ENCODE assay signal across 10 mouse cellular contexts in genomic region chr12:102681590-102681989, GRCm38 (mm10). TPM values are rescaled to one million over a fixed set of nuclear protein-coding genes. Genes with fewer than 3 reads are reported as not detected.
DNase-seq lines count a peak whose midpoint lies in the region; ATAC-seq and TF ChIP-seq lines count a peak whose summit lies in the region.
"Had no signal": no experiment of that assay in that cellular context is flagged by ENCODE, and none has a peak within 500 bp of the region (broad histone marks: within the 10 kb centered on the region; RNA-seq: fewer than 3 reads in every experiment).

No protein-coding gene starts in this region.

- H3K27ac ChIP-seq in heart, embryonic 13.5 days (replicated peaks) = peak overlapping the region; percentile 44
- no peak overlapping the region for H3K27ac ChIP-seq in midbrain, postnatal 0 days (ENCODE audit: low read depth, low read length)
- H3K27ac ChIP-seq in midbrain, embryonic 15.5 days = no peak overlapping the region
- no peak overlapping the region for H3K27ac ChIP-seq in liver, embryonic 14.5 days
- H3K27ac ChIP-seq: limb, embryonic 15.5 days; neural tube, embryonic 13.5 days had no signal

- 71% methylated on average over 7 of the region's 7 CpGs for WGBS in heart, embryonic 13.5 days
- 77% methylated on average over 7 of the region's 7 CpGs for WGBS in midbrain, postnatal 0 days
- 81% methylated on average over 7 of the region's 7 CpGs for WGBS in midbrain, embryonic 15.5 days
- 62% methylated on average over 7 of the region's 7 CpGs for WGBS in liver, embryonic 14.5 days (ENCODE audit: insufficient replicate concordance)

- peaks cover 47% of the 10 kb centered on the region for H3K4me1 ChIP-seq in heart, embryonic 13.5 days
- peaks cover 21% of the 10 kb centered on the region for H3K4me1 ChIP-seq in midbrain, postnatal 0 days (ENCODE audit: insufficient read depth, low read length)
- H3K4me1 ChIP-seq in midbrain, embryonic 15.5 days = peaks cover 37% of the 10 kb centered on the region
- H3K4me1 ChIP-seq in liver, embryonic 14.5 days (replicated peaks; ENCODE audit: control insufficient read depth in 2 of 2, insufficient read depth in 2 of 2, low read length in 1 of 2) = peaks cover 0 to 8% of the 10 kb centered on the region in 2 experiments; a peak in 2 of 4 replicates

- no peaks in the 10 kb centered on the region for H3K27me3 ChIP-seq in heart, embryonic 13.5 days (replicated peaks)
- H3K27me3 ChIP-seq in midbrain, postnatal 0 days (ENCODE audit: insufficient read depth, low read length) = no peaks in the 10 kb centered on the region
- H3K27me3 ChIP-seq in midbrain, embryonic 15.5 days (replicated peaks) = no peaks in the 10 kb centered on the region
- H3K27me3 ChIP-seq in liver, embryonic 14.5 days (ENCODE audit: control insufficient read depth, insufficient read depth, low read length) = no peaks in the 10 kb centered on the region
- H3K27me3 ChIP-seq: limb, embryonic 15.5 days; neural tube, embryonic 13.5 days had no signal

- no peak overlapping the region for H3K4me2 ChIP-seq in heart, embryonic 13.5 days
- no peak overlapping the region for H3K4me2 ChIP-seq in midbrain, postnatal 0 days (ENCODE audit: low read depth, low read length, poor library complexity, severe bottlenecking)
- no peak overlapping the region for H3K4me2 ChIP-seq in midbrain, embryonic 15.5 days
- H3K4me2 ChIP-seq in liver, embryonic 14.5 days (ENCODE audit: low read depth) = no peak overlapping the region
- H3K4me2 ChIP-seq: limb, embryonic 15.5 days; neural tube, embryonic 13.5 days had no signal

- ATAC-seq in heart, embryonic 13.5 days (ENCODE audit: extremely low read depth, insufficient number of reproducible peaks, low FRiP score, low TSS enrichment) = no peak
- ATAC-seq in midbrain, postnatal 0 days (ENCODE audit: low FRiP score) = no peak
- ATAC-seq in midbrain, embryonic 15.5 days (replicated peaks) = no peak
- ATAC-seq in liver, embryonic 14.5 days (ENCODE audit: insufficient read depth) = no peak

- no peak overlapping the region for H3K4me3 ChIP-seq in heart, embryonic 13.5 days
- no peak overlapping the region for H3K4me3 ChIP-seq in midbrain, postnatal 0 days (ENCODE audit: low read depth, low read length)
- H3K4me3 ChIP-seq in midbrain, embryonic 15.5 days = no peak overlapping the region
- no peak overlapping the region for H3K4me3 ChIP-seq in liver, embryonic 14.5 days (ENCODE audit: insufficient read depth in 1 of 2, low read depth in 2 of 2, low read length in 2 of 2)
- H3K4me3 ChIP-seq: limb, embryonic 15.5 days; neural tube, embryonic 13.5 days had no signal

- no peak for TF ChIP-seq EP300 in liver, embryonic 14.5 days (IDR thresholded peaks at IDR 0.05; ENCODE audit: low read depth)

- no peak overlapping the region for H3K9ac ChIP-seq in heart, embryonic 13.5 days
- no peak overlapping the region for H3K9ac ChIP-seq in midbrain, postnatal 0 days (replicated peaks; ENCODE audit: low read length, poor library complexity, severe bottlenecking)
- no peak overlapping the region for H3K9ac ChIP-seq in midbrain, embryonic 15.5 days
- no peak overlapping the region for H3K9ac ChIP-seq in liver, embryonic 14.5 days (replicated peaks)
- H3K9ac ChIP-seq: limb, embryonic 15.5 days; neural tube, embryonic 13.5 days had no signal

- no peak for DNase-seq in heart, adult 11 months
- no peak for DNase-seq in midbrain, postnatal 0 days (ENCODE audit: low spot score)
- no peak for DNase-seq in liver, embryonic 14.5 days (ENCODE audit: low read depth in 3 of 3, low spot score in 3 of 3)
- peak; percentile 94 for DNase-seq in thymus, postnatal 4 days
- DNase-seq in layer of hippocampus, adult 11-12 months (ENCODE audit: low spot score) = no peak
- no peak for DNase-seq in left cerebral cortex, adult 8-10 months (ENCODE audit: low spot score in 2 of 2)

- TF ChIP-seq CTCF in midbrain, postnatal 0 days (IDR thresholded peaks at IDR 0.05) = peak; percentile 14; the same call in 1 of the 2 replicates
- TF ChIP-seq CTCF in liver, embryonic 14.5 days (IDR thresholded peaks at IDR 0.05; ENCODE audit: low read depth) = peak; percentile 71

- H3K9me3 ChIP-seq in heart, embryonic 13.5 days = no peaks in the 10 kb centered on the region
- no peaks in the 10 kb centered on the region for H3K9me3 ChIP-seq in midbrain, postnatal 0 days (ENCODE audit: low read length)
- no peaks in the 10 kb centered on the region for H3K9me3 ChIP-seq in midbrain, embryonic 15.5 days
- no peaks in the 10 kb centered on the region for H3K9me3 ChIP-seq in liver, embryonic 14.5 days (ENCODE audit: control insufficient read depth, low read length)
- H3K9me3 ChIP-seq: limb, embryonic 15.5 days; neural tube, embryonic 13.5 days had no signal

- no peaks in the 10 kb centered on the region for H3K36me3 ChIP-seq in heart, embryonic 13.5 days
- H3K36me3 ChIP-seq in midbrain, postnatal 0 days (ENCODE audit: insufficient read depth, low read length) = peaks cover 2% of the 10 kb centered on the region; the same call in 1 of the 2 replicates
- H3K36me3 ChIP-seq in midbrain, embryonic 15.5 days (replicated peaks) = no peaks in the 10 kb centered on the region
- no peaks in the 10 kb centered on the region for H3K36me3 ChIP-seq in liver, embryonic 14.5 days (replicated peaks; ENCODE audit: control insufficient read depth, insufficient read depth, low read depth)
- H3K36me3 ChIP-seq: limb, embryonic 15.5 days; neural tube, embryonic 13.5 days had no signal

RNA-seq across cellular contexts. Expression of gene Itpk1, which starts 23.1 kb away (rescaled TPM):
- 4.3 and 6.4 TPM in 2 replicates for polyA plus RNA-seq in heart, embryonic 13.5 days (2015; fragmentation: Nextera tagmentation; extraction: Ambion mirVana)
- 56.0 and 66.6 TPM in 2 replicates for total RNA-seq in midbrain, postnatal 0 days (2014; rRNA removed)
- 39.0 and 40.3 TPM in 2 replicates for polyA plus RNA-seq in midbrain, postnatal 0 days (2015; fragmentation: Nextera tagmentation; extraction: Ambion mirVana)
- 34.1 and 34.6 TPM in 2 replicates for polyA plus RNA-seq in midbrain, embryonic 15.5 days (2015; fragmentation: Nextera tagmentation; extraction: Ambion mirVana)
- 2.0 and 2.3 TPM in 2 replicates for polyA plus RNA-seq in liver, embryonic 14.5 days (2012; rRNA removed)
- 2.4 TPM in 2 replicates for polyA plus RNA-seq in liver, embryonic 14.5 days (2014; fragmentation: Nextera tagmentation; extraction: Ambion mirVana)
- total RNA-seq in left cerebral cortex, adult 8-10 months (2022) = 10 to 100 TPM; 58.8 to 68.2 (median 62.5) TPM
